Mouse (Mus musculus) brown adipose tissue, adult 24 weeks (tissue): ENCODE data around the gene Rnf181. TPM values are rescaled to one million over a fixed set of nuclear protein-coding genes. Genes with fewer than 3 reads are reported as not detected.

ENCODE experiments used
- polyA plus RNA-seq: library from polyadenylated mRNA; stranded (reverse); fragments of >200 nt; gene quantifications from 2 replicates; pipeline ENCODE4 v1.2.4, GENCODE M21; 2012; ENCODE audit not compliant: missing spikeins, insufficient read depth, insufficient read length

The Rnf181 gene
- polyA plus RNA-seq, 1 experiment = 87.8 TPM

Other genes starting within 250 kb of the Rnf181 start
- 1.9 and 4.3 TPM in 2 replicates for gene Atoh8, start 131.4 kb downstream of the Rnf181 start, polyA plus RNA-seq
- gene Sftpb, start 62.3 kb downstream of the Rnf181 start, polyA plus RNA-seq = not detected in 2 replicates
- 12.0 and 12.1 TPM in 2 replicates for gene Usp39, start 21.8 kb downstream of the Rnf181 start, polyA plus RNA-seq
- gene 0610030E20Rik, start 19.6 kb downstream of the Rnf181 start, polyA plus RNA-seq = 9.7 and 11.7 TPM in 2 replicates
- 8.6 and 10.6 TPM in 2 replicates for gene Tmem150a, start 11.5 kb downstream of the Rnf181 start, polyA plus RNA-seq
- 17.5 and 19.1 TPM in 2 replicates for gene Vamp5, start 13.5 kb upstream of the Rnf181 start, polyA plus RNA-seq
- 100 and 121 TPM in 2 replicates for gene Vamp8, start 23.7 kb upstream of the Rnf181 start, polyA plus RNA-seq
- 17.3 and 19.4 TPM in 2 replicates for gene Ggcx, start 47.4 kb upstream of the Rnf181 start, polyA plus RNA-seq
- 103 and 104 TPM in 2 replicates for gene Mat2a, start 72.6 kb upstream of the Rnf181 start, polyA plus RNA-seq
- gene Sh2d6, start 154.8 kb upstream of the Rnf181 start, polyA plus RNA-seq = not detected in 2 replicates
- 8.2 and 11.9 TPM in 2 replicates for gene Capg, start 177.4 kb upstream of the Rnf181 start, polyA plus RNA-seq
- gene Elmod3, start 231.5 kb upstream of the Rnf181 start, polyA plus RNA-seq = 21.2 and 31.5 TPM in 2 replicates
- gene Retsat, start 231.5 kb upstream of the Rnf181 start, polyA plus RNA-seq = 119 and 173 TPM in 2 replicates